ENCODE assay signal across 22 mouse cellular contexts in genomic region chr7:132426069-132426468, GRCm38 (mm10).
DNase-seq lines count a peak whose midpoint lies in the region; ATAC-seq and TF ChIP-seq lines count a peak whose summit lies in the region.
"Had no signal": no experiment of that assay in that cellular context is flagged by ENCODE, and none has a peak within 500 bp of the region (broad histone marks: within the 10 kb centered on the region; RNA-seq: fewer than 3 reads in every experiment).

No protein-coding gene starts in this region.

- H3K4me2 ChIP-seq in kidney, embryonic 16.5 days (replicated peaks; ENCODE audit: low read depth, low read length), result no peak overlapping the region
- H3K4me2 ChIP-seq in hindbrain, embryonic 13.5 days, result no peak overlapping the region
- H3K4me2 ChIP-seq in intestine, embryonic 15.5 days (replicated peaks), result no peak overlapping the region
- H3K4me2 ChIP-seq in neural tube, embryonic 13.5 days, result no peak overlapping the region
- H3K4me2 ChIP-seq: embryonic facial prominence, embryonic 13.5 days; forebrain, embryonic 12.5 days; midbrain, embryonic 11.5 days; stomach, embryonic 15.5 days had no signal

- H3K9ac ChIP-seq in kidney, embryonic 16.5 days (replicated peaks; ENCODE audit: low read length), result no peak overlapping the region
- H3K9ac ChIP-seq in hindbrain, embryonic 13.5 days, result no peak overlapping the region
- H3K9ac ChIP-seq in intestine, embryonic 15.5 days, result no peak overlapping the region
- H3K9ac ChIP-seq in neural tube, embryonic 13.5 days, result no peak overlapping the region
- H3K9ac ChIP-seq: embryonic facial prominence, embryonic 13.5 days; forebrain, embryonic 12.5 days; stomach, embryonic 15.5 days had no signal

- H3K4me3 ChIP-seq in kidney, adult 2 months (ENCODE audit: insufficient read depth, low read depth, low read length), result no peak overlapping the region
- H3K4me3 ChIP-seq in kidney, embryonic 16.5 days (ENCODE audit: low read length), result no peak overlapping the region
- no peak overlapping the region for H3K4me3 ChIP-seq in hindbrain, embryonic 13.5 days
- H3K4me3 ChIP-seq in intestine, embryonic 15.5 days (replicated peaks), result no peak overlapping the region
- no peak overlapping the region for H3K4me3 ChIP-seq in neural tube, embryonic 13.5 days
- H3K4me3 ChIP-seq: embryonic facial prominence, embryonic 13.5 days; erythroblast, embryonic 14.5 days; forebrain, embryonic 12.5 days; heart, adult 2 months; stomach, embryonic 15.5 days had no signal

- no peak overlapping the region for H3K27ac ChIP-seq in kidney, adult 2 months (ENCODE audit: insufficient read depth, low read depth, low read length)
- no peak overlapping the region for H3K27ac ChIP-seq in kidney, embryonic 16.5 days (ENCODE audit: low read length)
- H3K27ac ChIP-seq in hindbrain, embryonic 13.5 days, result peak overlapping the region; percentile 5; the same call in 1 of the 2 replicates
- H3K27ac ChIP-seq in intestine, embryonic 15.5 days, result no peak overlapping the region
- H3K27ac ChIP-seq in neural tube, embryonic 13.5 days (replicated peaks), result peak overlapping the region; percentile 62
- H3K27ac ChIP-seq: embryonic facial prominence, embryonic 13.5 days; forebrain, embryonic 12.5 days; heart, adult 2 months; macrophage; stomach, embryonic 15.5 days had no signal

- no peaks in the 10 kb centered on the region for H3K9me3 ChIP-seq in kidney, embryonic 16.5 days (ENCODE audit: low read length)
- H3K9me3 ChIP-seq in hindbrain, embryonic 13.5 days, result no peaks in the 10 kb centered on the region
- H3K9me3 ChIP-seq in intestine, embryonic 15.5 days, result no peaks in the 10 kb centered on the region
- no peaks in the 10 kb centered on the region for H3K9me3 ChIP-seq in neural tube, embryonic 13.5 days
- H3K9me3 ChIP-seq: embryonic facial prominence, embryonic 13.5 days; forebrain, embryonic 12.5 days; stomach, embryonic 15.5 days had no signal

- TF ChIP-seq POLR2A in kidney, adult 2 months (IDR thresholded peaks at IDR 0.05; ENCODE audit: low read depth, low read length), result no peak

- no peaks in the 10 kb centered on the region for H3K27me3 ChIP-seq in kidney, adult 2 months (replicated peaks; ENCODE audit: control insufficient read depth, insufficient read depth, low read length)
- no peaks in the 10 kb centered on the region for H3K27me3 ChIP-seq in kidney, embryonic 16.5 days (ENCODE audit: insufficient read depth, low read length)
- no peaks in the 10 kb centered on the region for H3K27me3 ChIP-seq in hindbrain, embryonic 13.5 days
- no peaks in the 10 kb centered on the region for H3K27me3 ChIP-seq in intestine, embryonic 15.5 days (replicated peaks)
- no peaks in the 10 kb centered on the region for H3K27me3 ChIP-seq in neural tube, embryonic 13.5 days
- H3K27me3 ChIP-seq: embryonic facial prominence, embryonic 13.5 days; forebrain, embryonic 12.5 days; stomach, embryonic 15.5 days had no signal

- 62% methylated on average over 5 of the region's 5 CpGs for WGBS in kidney, adult 2 months
- WGBS in kidney, embryonic 16.5 days, result 64% methylated on average over 5 of the region's 5 CpGs
- 35% methylated on average over 5 of the region's 5 CpGs for WGBS in hindbrain, embryonic 13.5 days
- 66% methylated on average over 5 of the region's 5 CpGs for WGBS in intestine, embryonic 15.5 days
- WGBS in neural tube, embryonic 13.5 days, result 31% methylated on average over 5 of the region's 5 CpGs

- H3K36me3 ChIP-seq in kidney, adult 2 months (ENCODE audit: control insufficient read depth, insufficient read depth, low read length), result no peaks in the 10 kb centered on the region
- H3K36me3 ChIP-seq in kidney, embryonic 16.5 days (ENCODE audit: insufficient read depth, low read length), result no peaks in the 10 kb centered on the region
- no peaks in the 10 kb centered on the region for H3K36me3 ChIP-seq in hindbrain, embryonic 13.5 days
- no peaks in the 10 kb centered on the region for H3K36me3 ChIP-seq in intestine, embryonic 15.5 days
- H3K36me3 ChIP-seq in neural tube, embryonic 13.5 days, result no peaks in the 10 kb centered on the region
- H3K36me3 ChIP-seq: embryonic facial prominence, embryonic 13.5 days; forebrain, embryonic 12.5 days; stomach, embryonic 15.5 days had no signal

- 0 out of 2 replicates have a peak, but pooled peaks cover 4% of the 10 kb centered on the region for H3K4me1 ChIP-seq in kidney, adult 2 months (ENCODE audit: control insufficient read depth, insufficient read depth, low read length)
- H3K4me1 ChIP-seq in kidney, embryonic 16.5 days (ENCODE audit: insufficient read depth, low read length), result no peaks in the 10 kb centered on the region
- H3K4me1 ChIP-seq in hindbrain, embryonic 13.5 days (replicated peaks), result peaks cover 25% of the 10 kb centered on the region
- no peaks in the 10 kb centered on the region for H3K4me1 ChIP-seq in intestine, embryonic 15.5 days (replicated peaks)
- peaks cover 32% of the 10 kb centered on the region for H3K4me1 ChIP-seq in neural tube, embryonic 13.5 days (replicated peaks)
- H3K4me1 ChIP-seq: stomach, embryonic 15.5 days had no signal

- no peak for TF ChIP-seq CTCF in kidney, adult 2 months (conservative IDR thresholded peaks at IDR 0.05; ENCODE audit: insufficient read depth, insufficient read length, low read depth, low read length)

- DNase-seq in kidney, adult 2 months, result peak; percentile 53
- no peak for DNase-seq in adrenal gland, postnatal 36 days
- DNase-seq: adrenal gland, adult 8-10 months; cerebellum, adult 18-20 months; cerebellum, postnatal 36 days; embryo, embryonic 11 days; gastrocnemius, postnatal 36 days; heart, adult 2 months; heart, postnatal 36 days; thymus, postnatal 25 days had no signal

- ATAC-seq in kidney, embryonic 16.5 days (ENCODE audit: low FRiP score, low TSS enrichment), result no peak
- no peak for ATAC-seq in hindbrain, embryonic 13.5 days (ENCODE audit: low FRiP score)
- ATAC-seq in intestine, embryonic 15.5 days, result peak; percentile 51; the same call in 1 of the 2 replicates
- ATAC-seq in neural tube, embryonic 13.5 days (ENCODE audit: low read depth), result no peak
- no peak for ATAC-seq in megakaryocyte, adult 5-6 weeks (ENCODE audit: poor library complexity, severe bottlenecking)
- ATAC-seq: activated CD4-positive, CD25-positive, alpha-beta regulatory T cell, adult 4 months had no signal

Comparison
In these comparisons a context has a peak if more than half of its experiments do, and no peak if none do; other contexts are left out.
1. H3K27ac ChIP-seq: peak in hindbrain, embryonic 13.5 days (single experiment) and neural tube, embryonic 13.5 days (single experiment); none in kidney, adult 2 months (single experiment), kidney, embryonic 16.5 days (single experiment) and intestine, embryonic 15.5 days (single experiment).